Mouse (Mus musculus) lung, embryonic 15.5 days (tissue): ENCODE results near the gene Plcz1. TPM values are rescaled to one million over a fixed set of nuclear protein-coding genes. Genes with fewer than 3 reads are reported as not detected.

ENCODE experiments used
- polyA plus RNA-seq: library from polyadenylated mRNA; unstranded; fragments of >200 nt; fragmentation: Nextera tagmentation; extraction: Ambion mirVana; gene quantifications from 2 replicates; pipeline ENCODE4 v1.2.1, GENCODE M21; 2015

Gene Plcz1
- polyA plus RNA-seq, 1 experiment from 2014 or later: not detected

Other genes with a start within 250 kb of the Plcz1 start
- not detected in 2 replicates for gene Capza3, start 205 bp downstream of the Plcz1 start, polyA plus RNA-seq